Mouse (Mus musculus) olfactory bulb, adult 2 months (tissue): Measurements from ENCODE around the gene Tcl1b3.
"Not testable (repeated sequence)": the region's sequence is repeated elsewhere in the genome, so short reads cannot be mapped to it uniquely, and the experiment has no call there.

Experiments
- CTCF ChIP-seq: fragments of 200-500 bp; IDR thresholded peaks from 2 replicates; pipeline ENCODE4 v1.5.1; 2012; ENCODE audit warnings: low read depth, mild to moderate bottlenecking, low read length, moderate library complexity; ENCODE audit not compliant: insufficient read depth
- POLR2A ChIP-seq: fragments of 200-500 bp; IDR thresholded peaks from 2 replicates; pipeline ENCODE4 v1.6.1; 2012; ENCODE audit warnings: mild to moderate bottlenecking, low read depth, low read length, moderate library complexity; ENCODE audit not compliant: insufficient read depth

- not testable (repeated sequence) for TF ChIP-seq POLR2A, CTCF
Measured at GRCm38 (mm10) chr12:105155286-105155685, 35.6 kb upstream of the Tcl1b3 start.
